Mouse (Mus musculus) skeletal muscle tissue, adult 2 months (tissue): ENCODE data around the gene Fam20c.

ENCODE experiments used
- DNase-seq: peaks from one replicate; pipeline ENCODE4 v3.0.0-alpha.2; 2012; ENCODE audit warnings: low read depth, low spot score

The Fam20c gene

GRCm38 (mm10) chr5:138809767-138810166 is 55.5 kb downstream of the Fam20c start:
- DNase-seq: no peak

- DNase-seq: no peak
Measured at GRCm38 (mm10) chr5:138819780-138820179, 65.5 kb downstream of the Fam20c start, which contains the start of gene Gm5294. Gm5294 (plus strand) TSS chr5:138820080.

- DNase-seq: no peak
Measured at GRCm38 (mm10) chr5:138820717-138821332, 66.5 kb downstream of the Fam20c start.

- no peak for DNase-seq
Measured at GRCm38 (mm10) chr5:138825090-138825489, 70.8 kb downstream of the Fam20c start.

GRCm38 (mm10) chr5:138833406-138833805 is 79.1 kb downstream of the Fam20c start:
- DNase-seq: no peak

- DNase-seq: no peak
Measured at GRCm38 (mm10) chr5:138834910-138835309, 80.6 kb downstream of the Fam20c start.

GRCm38 (mm10) chr5:138840981-138841380 is 86.7 kb downstream of the Fam20c start:
- no peak for DNase-seq

GRCm38 (mm10) chr5:138843168-138843824 is 89.0 kb downstream of the Fam20c start:
- DNase-seq: no peak

GRCm38 (mm10) chr5:138846506-138846905 is 92.2 kb downstream of the Fam20c start:
- no peak for DNase-seq

- peak; percentile 83 for DNase-seq
Measured at GRCm38 (mm10) chr5:138848102-138848501, 93.8 kb downstream of the Fam20c start.

- no peak for DNase-seq
Measured at GRCm38 (mm10) chr5:138849682-138850461, 95.6 kb downstream of the Fam20c start.

- no peak for DNase-seq
Measured at GRCm38 (mm10) chr5:138850462-138850844, 96.1 kb downstream of the Fam20c start.

GRCm38 (mm10) chr5:138851296-138851780 is 97.0 kb downstream of the Fam20c start:
- no peak for DNase-seq

- no peak for DNase-seq
Measured at GRCm38 (mm10) chr5:138852151-138852550, 97.8 kb downstream of the Fam20c start.

GRCm38 (mm10) chr5:138853349-138853748 is 99.0 kb downstream of the Fam20c start:
- DNase-seq: no peak

GRCm38 (mm10) chr5:138857010-138857617 is 102.8 kb downstream of the Fam20c start:
- peak; percentile 76 for DNase-seq

GRCm38 (mm10) chr5:138857811-138858251 is 103.5 kb downstream of the Fam20c start:
- no peak for DNase-seq
